Mouse (Mus musculus): ENCODE data around the gene Tmem176a. TPM values are rescaled to one million over a fixed set of nuclear protein-coding genes. Genes with fewer than 3 reads are reported as not detected.

The Tmem176a gene
- total and polyA plus RNA-seq, 3 experiments, result 3.9 to 18.5 TPM; not detected in 1

DNA sequence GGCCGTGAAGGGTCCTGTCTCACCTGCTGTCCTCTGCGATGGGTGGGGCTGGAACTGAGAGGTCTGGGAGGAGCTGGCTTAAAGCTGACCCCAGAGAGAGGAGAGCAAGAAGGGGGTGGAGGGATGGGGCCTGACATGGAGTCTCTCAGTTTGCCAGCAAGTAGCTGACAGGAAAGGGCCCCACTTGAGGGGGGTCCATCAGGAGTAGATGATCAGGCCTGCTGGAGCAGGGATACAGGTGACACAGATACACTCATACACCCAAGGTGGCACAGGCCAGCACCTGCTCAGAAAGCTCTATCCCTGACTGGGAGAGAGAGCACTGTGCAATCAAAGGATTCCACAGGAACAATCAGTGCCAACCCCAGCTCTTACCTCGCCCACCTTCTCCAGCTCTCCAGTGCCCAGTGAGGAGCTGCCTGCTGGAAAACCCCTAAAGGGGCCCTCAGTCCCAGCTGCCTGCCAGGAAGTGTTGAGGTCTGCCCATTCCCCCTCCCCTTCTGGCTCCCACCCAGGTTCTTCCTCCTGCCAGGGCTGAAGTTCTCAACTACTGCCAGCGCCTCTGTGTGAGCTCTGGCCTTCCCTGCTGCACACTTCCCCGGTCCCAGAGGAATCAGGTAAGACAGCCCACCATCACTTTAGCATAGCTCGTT is 380 bp downstream of the Tmem176a start, which contains the start of gene Tmem176b:
Gene Tmem176b (minus strand): TSS at position 524 of the 653 bp plus-strand sequence.
- Histone ChIP-seq H3K9ac (ENCODE audit: control insufficient read depth, low read depth, low read length, poor library complexity, severe bottlenecking) (peak within 1 kb of the TSS; percentile 62), H3K36me3 (ENCODE audit: control insufficient read depth in 1 of 2, insufficient read depth in 2 of 2, low read length in 2 of 2) (peaks cover 0 to 14% of the 10 kb centered on the region in 2 experiments; a peak in 2 of 4 replicates), H3K4me1 (ENCODE audit: control insufficient read depth in 1 of 2, insufficient read depth in 2 of 2, low read length in 2 of 2) (peaks cover 9 to 23% of the 10 kb centered on the region in 2 experiments), H3K9me3 (replicated peaks; ENCODE audit: insufficient read depth, low read length) (no peaks in the 10 kb centered on the region), H3K79me2 (ENCODE audit: control insufficient read depth, insufficient read depth, low read length, poor library complexity) (peaks cover 1% of the 10 kb centered on the region; the same call in 1 of the 2 replicates), H3K27ac (ENCODE audit: control insufficient read depth, low read depth, low read length) (peak within 1 kb of the TSS; percentile 48), H3K27me3 (ENCODE audit: control insufficient read depth in 1 of 2, insufficient read depth in 2 of 2, low read length in 2 of 2) (no peaks in the 10 kb centered on the region), H3K4me3 (ENCODE audit: control insufficient read depth in 1 of 2, insufficient read depth in 1 of 2, low read depth in 2 of 2, low read length in 2 of 2) (peak within 1 kb of the TSS; percentile 58 to 61)
- TF ChIP-seq RCOR1 (IDR thresholded peaks at IDR 0.05; ENCODE audit: low read depth, low read length) (no peak), ETS1 (IDR thresholded peaks at IDR 0.05; ENCODE audit: low read depth, low read length) (peak; percentile 44; the same call in 1 of the 2 replicates), ZKSCAN1 (IDR thresholded peaks at IDR 0.05; ENCODE audit: low read depth, low read length) (peak; percentile 75), TCF12 (IDR thresholded peaks at IDR 0.05; ENCODE audit: low read depth, low read length) (0 out of 2 replicates have a peak, but pooled peaks have one; percentile 10), ELF1 (IDR thresholded peaks at IDR 0.05; ENCODE audit: low read depth, low read length) (0 out of 2 replicates have a peak, but pooled peaks have one; percentile 44), USF1 (IDR thresholded peaks at IDR 0.05; ENCODE audit: low read depth, low read length) (no peak), E2F4 (IDR thresholded peaks at IDR 0.05; ENCODE audit: borderline replicate concordance, low read depth, low read length) (no peak)
- peak; percentile 83 for DNase-seq (ENCODE audit: low read depth, low spot score)

DNA sequence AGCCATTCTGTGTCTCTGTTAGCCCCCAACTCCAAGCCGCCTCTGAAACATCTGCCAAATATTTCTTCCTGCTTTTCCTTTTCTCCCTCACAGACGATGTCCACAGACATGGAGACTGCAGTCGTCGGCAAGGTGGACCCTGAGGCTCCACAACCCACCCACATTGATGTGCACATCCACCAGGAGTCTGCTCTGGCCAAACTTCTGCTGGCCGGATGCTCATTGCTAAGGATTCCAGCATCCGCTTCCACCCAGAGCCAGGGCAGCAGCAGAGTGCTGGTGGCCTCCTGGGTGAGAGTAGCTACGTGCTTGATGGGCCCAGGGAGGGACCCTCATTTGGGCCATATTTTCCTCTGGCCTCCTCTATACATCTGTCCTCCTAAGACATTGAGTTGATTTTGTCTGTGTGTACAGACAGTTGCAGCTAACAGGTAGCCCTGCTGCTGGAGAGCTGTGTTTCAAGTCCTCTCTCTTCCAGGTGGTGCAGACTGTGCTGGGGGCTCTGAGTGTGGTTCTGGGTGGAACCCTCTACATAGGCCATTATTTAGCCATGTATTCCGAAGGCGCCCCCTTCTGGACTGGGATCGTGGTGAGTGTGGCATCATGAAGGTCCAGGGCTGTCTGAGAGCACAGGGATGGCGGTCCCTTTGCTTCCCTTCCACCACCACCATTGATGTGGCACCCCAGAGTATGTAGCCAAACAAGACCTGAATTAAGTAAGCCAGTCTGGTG is 1.6 kb downstream of the Tmem176a start:
- H3K4me1 ChIP-seq (ENCODE audit: control insufficient read depth in 1 of 2, insufficient read depth in 2 of 2, low read length in 2 of 2), result peaks cover 9 to 23% of the 10 kb centered on the region in 2 experiments
- H3K36me3 ChIP-seq (ENCODE audit: control insufficient read depth in 1 of 2, insufficient read depth in 2 of 2, low read length in 2 of 2), result peaks cover 0 to 14% of the 10 kb centered on the region in 2 experiments; a peak in 2 of 4 replicates

More for the DNA sequence above, 1.6 kb downstream of the Tmem176a start:
- DNase-seq (ENCODE audit: low read depth, low spot score), result peak; percentile 30
- H3K79me2 ChIP-seq (ENCODE audit: control insufficient read depth, insufficient read depth, low read length, poor library complexity), result peaks cover 1% of the 10 kb centered on the region; the same call in 1 of the 2 replicates
- H3K9me3 ChIP-seq (replicated peaks; ENCODE audit: insufficient read depth, low read length), result no peaks in the 10 kb centered on the region
- no peaks in the 10 kb centered on the region for H3K27me3 ChIP-seq (ENCODE audit: control insufficient read depth in 1 of 2, insufficient read depth in 2 of 2, low read length in 2 of 2)
- no peak overlapping the region for H3K27ac ChIP-seq (ENCODE audit: control insufficient read depth, low read depth, low read length)
- no peak overlapping the region for H3K9ac ChIP-seq (ENCODE audit: control insufficient read depth, low read depth, low read length, poor library complexity, severe bottlenecking)
- TF ChIP-seq RAD21 (IDR thresholded peaks at IDR 0.05; ENCODE audit: low read depth, low read length) (peak; percentile 38), HCFC1 (IDR thresholded peaks at IDR 0.05; ENCODE audit: low read depth, low read length) (no peak), EP300 (IDR thresholded peaks at IDR 0.05; ENCODE audit: low read depth in 1 of 2, low read length in 2 of 2) (no peak), ZC3H11A (IDR thresholded peaks at IDR 0.05; ENCODE audit: low read depth, low read length) (peak; percentile 56), POLR2AphosphoS2 (IDR thresholded peaks at IDR 0.05; ENCODE audit: low read length) (no peak), POLR2A (IDR thresholded peaks at IDR 0.05; ENCODE audit: control insufficient read depth in 1 of 2, insufficient read depth in 1 of 2, low read depth in 1 of 2, low read length in 2 of 2, poor library complexity in 1 of 2) (no peak), MYB (IDR thresholded peaks at IDR 0.05; ENCODE audit: low read depth, low read length) (no peak), CTCF (IDR thresholded peaks at IDR 0.05 in 2 of 3, conservative IDR thresholded peaks at IDR 0.05 in 1 of 3; ENCODE audit: control insufficient read depth in 1 of 3, insufficient read depth in 1 of 3, low read depth in 2 of 3, low read length in 3 of 3, poor library complexity in 1 of 3, severe bottlenecking in 1 of 3) (peak; percentile 11 to 56 (median 56); a peak in 4 of 6 replicates), SMC3 (IDR thresholded peaks at IDR 0.05; ENCODE audit: low read depth, low read length) (peak; percentile 54), ZKSCAN1 (IDR thresholded peaks at IDR 0.05; ENCODE audit: low read depth, low read length) (no peak), ZNF384 (IDR thresholded peaks at IDR 0.05; ENCODE audit: low read depth, low read length) (no peak), KAT2A (conservative IDR thresholded peaks at IDR 0.05; ENCODE audit: low read depth, low read length) (no peak), TBP (IDR thresholded peaks at IDR 0.05; ENCODE audit: low read depth, low read length) (no peak), UBTF (IDR thresholded peaks at IDR 0.05; ENCODE audit: borderline replicate concordance, insufficient read depth, low read depth, low read length) (no peak), MAFK (IDR thresholded peaks at IDR 0.05; ENCODE audit: borderline replicate concordance, low read depth, low read length) (no peak), CHD1 (IDR thresholded peaks at IDR 0.05; ENCODE audit: low read depth, low read length) (no peak), MAX (IDR thresholded peaks at IDR 0.05; ENCODE audit: low read length) (no peak), E2F4 (IDR thresholded peaks at IDR 0.05; ENCODE audit: borderline replicate concordance, low read depth, low read length) (no peak)
- no peak overlapping the region for H3K4me3 ChIP-seq (ENCODE audit: control insufficient read depth in 1 of 2, insufficient read depth in 1 of 2, low read depth in 2 of 2, low read length in 2 of 2)

All from MEL (cell line).